Mouse (Mus musculus): ENCODE measurements around the gene Tagln2.

The Tagln2 gene

DNA sequence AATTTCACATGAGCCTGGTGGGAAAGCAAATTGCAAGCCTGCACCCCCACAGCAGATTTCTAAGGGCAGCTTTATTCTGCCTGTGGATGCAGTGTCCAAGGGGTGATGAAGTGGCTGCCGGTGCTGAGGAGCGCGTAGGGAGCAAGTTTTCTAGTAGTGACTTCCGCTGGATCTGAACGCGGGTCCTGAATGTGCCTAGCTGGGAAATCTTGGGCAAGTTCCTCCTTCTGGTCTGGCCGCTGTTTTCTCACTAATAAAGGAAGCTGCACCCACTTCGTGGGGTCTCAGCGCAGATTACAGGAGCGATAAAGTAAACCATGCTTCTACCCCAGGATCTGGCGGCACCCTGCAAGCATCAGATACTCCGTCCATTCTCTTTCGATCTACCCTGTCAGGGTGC is 18.7 kb upstream of the Tagln2 start:
- no peak for DNase-seq (ENCODE audit: low read depth, low spot score)

DNA sequence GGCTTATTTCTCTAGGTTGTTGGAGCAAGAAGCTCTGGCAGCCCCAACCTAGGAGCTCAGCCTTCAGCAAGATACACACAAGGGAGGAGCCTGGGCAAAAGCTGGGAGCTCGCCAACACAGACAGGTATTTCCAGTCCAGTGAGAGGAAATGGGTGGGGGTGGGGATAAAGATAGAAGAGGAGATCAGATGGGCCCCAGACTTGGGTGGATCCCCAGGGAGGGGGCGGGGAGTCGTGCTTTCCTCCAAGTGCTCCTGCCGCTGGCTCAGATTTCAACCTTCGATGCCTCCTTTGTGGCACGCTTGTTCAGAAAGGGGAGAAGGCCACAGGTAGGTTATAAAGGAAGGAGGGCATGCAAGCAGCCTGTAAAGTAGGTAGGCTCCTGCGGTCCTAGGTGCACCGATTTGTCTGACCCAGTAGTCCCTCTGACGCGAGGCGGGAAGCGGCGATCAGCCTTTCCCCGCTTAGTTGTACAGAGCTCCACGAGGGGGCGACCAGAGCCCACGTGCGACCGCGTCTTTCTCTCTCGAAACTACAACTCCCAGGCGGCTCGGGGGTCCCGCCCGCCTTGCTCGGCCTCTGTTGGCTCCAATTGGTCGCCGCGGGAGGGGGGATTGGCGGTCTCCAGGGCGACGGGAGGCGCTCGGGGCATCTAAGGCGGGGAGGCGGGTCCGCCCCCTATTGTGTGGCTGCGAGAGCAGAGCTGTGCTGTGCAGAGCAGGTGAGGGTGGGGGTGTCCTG is 18.1 kb upstream of the Tagln2 start, which contains the start of gene Igsf9:
Igsf9 (plus strand) TSS at position 249 of the 741 bp plus-strand sequence.
- peak; percentile 93 for DNase-seq (ENCODE audit: low read depth, low spot score)

DNA sequence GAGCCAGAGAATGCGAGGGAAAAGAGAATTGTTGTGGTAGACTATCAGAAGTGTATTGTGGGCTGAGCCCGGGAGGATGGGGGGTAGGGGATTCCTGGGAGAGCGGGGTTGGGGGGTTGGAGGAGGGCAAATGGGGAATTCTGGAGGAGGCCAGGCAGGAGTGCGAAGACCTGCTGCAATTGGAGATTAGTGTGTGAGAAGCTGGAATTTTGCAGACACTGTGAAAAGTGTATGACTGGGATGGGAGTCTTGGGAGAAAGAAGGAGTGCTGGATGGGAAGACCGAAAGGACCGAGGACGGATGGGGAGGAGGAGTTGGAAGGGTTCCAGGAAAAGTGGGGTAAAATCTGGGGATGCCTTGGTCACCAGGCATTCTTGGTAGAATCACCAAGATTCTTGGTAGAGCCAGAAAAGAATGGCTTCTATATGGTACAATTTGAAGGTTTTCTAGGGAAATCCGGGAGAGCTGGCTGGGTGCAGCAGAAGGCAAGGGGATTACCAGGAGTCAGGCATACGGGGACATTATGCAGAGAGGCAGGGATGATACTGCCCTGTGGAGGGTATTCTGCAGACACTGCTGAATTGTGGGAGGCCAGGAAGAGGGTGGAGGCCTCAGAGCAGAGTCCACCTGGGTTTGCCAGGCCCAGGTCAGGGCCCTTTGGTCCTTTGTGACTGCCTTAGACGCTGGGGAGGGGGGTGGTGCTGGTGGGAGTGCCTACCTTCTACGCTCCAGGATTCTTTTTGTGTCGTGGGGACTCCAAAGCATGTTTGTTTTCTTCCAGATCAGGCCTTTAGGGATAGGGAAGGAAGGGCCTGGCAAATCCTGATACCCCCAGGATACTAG is 17.1 kb upstream of the Tagln2 start:
- no peak for DNase-seq (ENCODE audit: low read depth, low spot score)

DNA sequence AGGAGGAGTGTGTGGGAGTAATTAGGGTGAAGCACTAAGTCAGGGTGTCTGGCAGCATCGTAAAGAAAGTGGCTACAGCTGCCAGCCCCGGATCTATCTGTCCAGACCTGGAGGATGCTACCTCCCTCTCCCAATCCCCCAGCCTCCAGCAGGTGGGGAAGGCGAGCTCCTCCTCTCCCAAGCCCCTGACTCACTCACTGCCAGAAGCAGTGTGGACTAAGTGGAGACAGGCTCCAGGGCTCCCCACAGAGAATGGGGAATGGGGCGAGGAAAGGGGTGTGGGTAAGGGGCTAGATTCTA is 16.5 kb upstream of the Tagln2 start:
- DNase-seq (ENCODE audit: low read depth, low spot score) = no peak

DNA sequence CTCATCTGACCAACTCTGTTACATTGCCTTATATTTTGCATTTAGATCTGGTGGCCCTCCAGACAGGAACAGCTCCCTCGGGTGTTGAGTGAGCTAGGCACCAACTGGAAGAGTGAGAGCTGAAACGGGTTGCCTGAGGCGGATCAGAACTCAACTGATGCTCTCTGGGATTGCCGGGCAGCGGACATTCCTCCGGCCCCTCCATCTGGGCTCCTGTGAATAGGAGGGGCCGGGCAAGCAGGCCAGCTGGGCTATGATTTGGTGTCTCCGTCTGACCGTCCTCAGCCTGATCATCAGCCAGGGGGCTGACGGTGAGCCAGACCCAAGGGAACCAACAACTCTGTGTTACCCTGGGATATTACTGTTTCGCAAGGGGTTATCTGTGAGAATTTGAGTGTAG is 15.6 kb upstream of the Tagln2 start:
- no peak for DNase-seq (ENCODE audit: low read depth, low spot score)

DNA sequence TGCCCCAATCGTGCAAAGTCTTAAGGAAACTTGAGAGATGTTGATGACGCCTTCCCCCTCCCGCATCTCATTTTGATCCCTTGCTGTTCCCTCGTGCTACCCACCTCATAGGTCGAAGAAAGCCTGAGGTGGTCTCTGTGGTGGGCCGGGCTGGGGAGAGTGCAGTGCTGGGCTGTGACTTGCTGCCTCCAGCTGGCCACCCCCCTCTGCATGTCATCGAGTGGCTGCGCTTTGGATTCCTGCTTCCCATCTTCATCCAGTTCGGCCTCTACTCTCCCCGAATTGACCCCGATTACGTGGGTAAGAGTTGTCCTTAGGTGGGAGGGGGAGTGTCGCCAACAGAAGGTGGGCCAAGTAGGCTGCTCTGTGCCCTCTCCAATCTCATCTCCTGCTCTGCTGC is 15.2 kb upstream of the Tagln2 start:
- DNase-seq (ENCODE audit: low read depth, low spot score) = no peak

DNA sequence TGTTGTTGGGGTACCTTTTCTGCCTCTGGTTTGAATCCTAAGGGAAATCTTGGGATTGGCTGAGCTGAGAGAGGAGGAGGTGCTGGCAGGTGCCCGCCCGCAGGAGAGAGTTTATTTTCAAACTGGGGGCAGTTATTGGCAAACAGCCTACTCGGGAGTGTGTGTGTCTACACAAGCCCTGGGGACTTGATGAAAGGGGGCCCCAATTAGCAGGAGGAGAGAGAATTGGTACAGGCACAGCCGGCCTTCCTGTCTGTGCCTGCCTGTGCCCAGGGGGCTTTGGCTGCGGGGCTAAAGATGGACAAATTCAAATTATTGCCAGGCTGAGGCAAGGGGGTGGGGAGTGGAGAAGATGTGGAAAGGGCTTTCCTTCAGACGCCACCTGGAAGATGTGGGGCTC is 14.0 kb upstream of the Tagln2 start:
- no peak for DNase-seq (ENCODE audit: low read depth, low spot score)

DNA sequence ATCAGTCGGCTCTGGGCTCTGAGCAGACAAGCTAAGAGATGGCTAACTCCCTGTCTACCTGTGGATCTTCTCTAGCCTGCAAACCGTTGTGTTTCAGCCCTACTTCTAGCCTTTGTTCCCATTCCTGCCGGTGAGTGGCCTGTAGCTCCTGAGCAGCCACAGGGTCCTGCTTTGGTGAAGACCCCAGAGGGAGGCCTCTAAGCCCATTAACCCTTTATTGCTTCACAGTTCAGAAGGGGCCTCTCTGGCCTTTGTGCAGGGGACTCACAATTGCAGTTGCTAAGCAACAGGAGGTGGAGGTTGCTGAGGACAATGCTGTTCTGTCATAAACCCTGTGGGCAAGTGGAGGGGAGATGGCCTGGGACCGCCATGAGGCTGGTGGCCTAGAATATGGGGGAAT is 13.6 kb upstream of the Tagln2 start:
- DNase-seq (ENCODE audit: low read depth, low spot score) = no peak

DNA sequence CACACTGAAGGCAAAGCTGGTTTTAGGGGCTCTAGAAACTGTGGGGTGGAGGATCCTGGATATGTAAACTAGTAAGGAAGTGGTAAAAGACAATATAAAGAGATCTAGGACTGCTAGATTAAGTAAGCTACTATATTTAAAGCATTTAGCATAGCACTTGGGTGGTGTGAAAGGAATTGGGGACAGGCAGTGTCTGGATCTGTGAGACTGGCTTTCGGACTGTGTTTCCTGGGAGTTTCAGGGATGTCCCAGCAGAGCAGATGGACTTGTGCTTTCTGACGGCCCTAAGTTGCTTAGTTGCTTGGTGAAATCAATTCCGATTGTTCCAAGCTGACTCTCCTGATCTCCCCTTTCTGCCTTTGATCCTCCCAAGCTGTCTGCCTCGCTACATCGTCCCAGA is 13.2 kb upstream of the Tagln2 start:
- DNase-seq (ENCODE audit: low read depth, low spot score) = no peak

DNA sequence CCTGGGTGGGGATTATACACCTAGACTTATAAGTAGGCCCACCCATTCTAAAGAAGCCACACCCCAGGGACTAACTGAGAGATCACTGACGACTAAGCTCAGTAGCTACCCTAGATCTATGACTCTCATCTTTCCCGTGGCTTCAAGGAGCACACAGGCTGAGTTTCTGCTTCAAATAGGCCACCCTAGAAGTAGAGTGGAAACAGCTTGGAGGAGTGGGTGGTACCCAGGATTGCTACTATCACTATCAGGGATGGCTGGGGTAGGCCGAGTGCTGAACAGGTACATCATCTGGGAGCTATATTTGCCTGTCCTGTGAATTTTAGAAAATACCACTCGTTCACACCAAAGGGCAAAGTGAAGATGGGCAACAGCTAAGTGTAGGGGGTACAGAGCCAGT is 12.0 kb upstream of the Tagln2 start:
- no peak for DNase-seq (ENCODE audit: low read depth, low spot score)

DNA sequence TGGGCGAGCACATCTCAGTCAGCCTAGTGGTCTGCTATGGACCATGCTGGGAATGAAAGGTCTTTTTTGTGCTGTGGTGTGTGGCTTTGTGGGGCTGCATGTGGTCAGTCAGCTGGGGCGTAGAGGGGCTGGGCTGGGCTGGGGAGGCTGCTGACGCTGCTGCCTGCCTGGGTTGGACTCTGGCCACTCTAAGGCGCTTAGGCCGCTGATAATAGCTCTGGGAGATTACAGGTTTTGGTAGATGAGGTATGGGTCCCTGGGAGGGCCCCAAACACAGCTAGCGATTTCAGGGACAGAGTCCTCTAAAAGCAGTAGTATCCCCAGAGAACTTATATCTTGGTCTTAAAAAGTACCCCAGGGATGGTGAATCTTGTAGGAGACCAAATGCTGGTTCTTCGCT is 11.0 kb upstream of the Tagln2 start:
- DNase-seq (ENCODE audit: low read depth, low spot score) = no peak

DNA sequence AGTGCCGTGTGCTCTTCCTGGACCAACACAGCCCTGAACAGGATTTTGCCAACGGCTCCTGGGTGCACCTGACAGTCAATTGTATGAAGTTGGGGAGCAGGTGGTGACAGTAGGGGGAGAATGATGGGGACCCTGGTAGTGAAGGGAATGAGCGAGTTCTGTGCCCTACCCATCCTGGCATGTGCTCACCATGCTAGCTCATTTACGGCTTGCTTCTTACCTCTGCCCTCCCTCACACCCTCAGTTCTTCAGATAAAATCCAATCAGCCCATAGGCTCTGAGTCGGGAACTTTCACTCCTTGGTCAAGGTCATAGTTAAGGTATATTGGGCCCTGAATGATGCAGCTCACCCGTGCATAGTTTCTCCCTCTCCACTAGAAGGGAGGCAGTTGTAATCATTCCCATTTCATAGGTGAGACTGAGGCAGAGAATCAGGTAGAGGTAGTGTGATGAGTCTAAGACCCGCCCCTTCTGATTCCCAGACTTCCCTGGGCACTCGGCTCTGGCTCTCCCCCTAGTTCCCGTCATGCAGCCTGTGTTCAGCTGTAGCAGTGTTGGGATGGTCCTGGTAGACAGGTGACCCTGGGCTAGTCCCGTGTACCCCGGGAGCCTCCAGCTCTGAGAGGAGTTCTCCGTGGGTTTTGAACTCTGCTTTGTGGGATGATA is 10.1 kb upstream of the Tagln2 start:
- no peak for DNase-seq (ENCODE audit: low read depth, low spot score)

DNA sequence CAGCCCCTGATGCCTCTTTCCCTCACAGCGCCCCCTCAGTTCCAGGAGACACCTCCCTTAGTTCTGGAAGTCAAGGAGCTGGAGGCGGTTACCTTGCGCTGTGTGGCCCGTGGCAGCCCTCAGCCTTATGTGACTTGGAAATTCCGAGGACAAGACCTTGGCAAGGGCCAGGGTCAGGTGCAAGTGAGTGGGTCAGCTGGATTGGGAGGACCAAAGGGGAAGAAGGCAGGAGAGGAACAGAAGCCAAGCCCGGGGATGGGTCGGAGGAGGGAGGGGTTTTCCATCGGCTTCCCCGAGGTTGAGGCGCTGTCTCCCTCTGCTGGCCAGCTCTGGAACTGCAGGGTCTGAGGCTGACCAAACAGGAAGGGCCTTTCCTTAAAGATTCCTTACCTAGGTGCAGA is 9.6 kb upstream of the Tagln2 start:
- DNase-seq (ENCODE audit: low read depth, low spot score) = peak; percentile 83

DNA sequence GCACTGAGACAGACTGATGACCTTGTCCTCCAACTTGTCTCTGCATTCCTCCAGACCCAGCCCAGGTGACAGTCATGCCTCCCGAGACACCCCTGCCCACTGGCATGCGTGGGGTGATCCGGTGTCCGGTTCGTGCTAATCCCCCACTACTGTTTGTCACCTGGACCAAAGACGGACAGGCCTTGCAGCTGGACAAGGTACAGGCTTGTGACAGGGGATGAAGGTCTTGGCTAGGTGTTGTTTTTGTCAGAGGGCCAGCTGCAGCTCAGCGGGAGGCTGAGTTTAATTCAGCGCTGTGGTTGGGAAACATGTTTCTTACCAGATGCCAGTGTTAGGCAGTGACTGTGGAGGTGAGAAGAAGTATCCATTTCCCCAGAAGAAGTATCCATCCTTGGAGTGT is 7.8 kb upstream of the Tagln2 start:
- no peak for DNase-seq (ENCODE audit: low read depth, low spot score)

DNA sequence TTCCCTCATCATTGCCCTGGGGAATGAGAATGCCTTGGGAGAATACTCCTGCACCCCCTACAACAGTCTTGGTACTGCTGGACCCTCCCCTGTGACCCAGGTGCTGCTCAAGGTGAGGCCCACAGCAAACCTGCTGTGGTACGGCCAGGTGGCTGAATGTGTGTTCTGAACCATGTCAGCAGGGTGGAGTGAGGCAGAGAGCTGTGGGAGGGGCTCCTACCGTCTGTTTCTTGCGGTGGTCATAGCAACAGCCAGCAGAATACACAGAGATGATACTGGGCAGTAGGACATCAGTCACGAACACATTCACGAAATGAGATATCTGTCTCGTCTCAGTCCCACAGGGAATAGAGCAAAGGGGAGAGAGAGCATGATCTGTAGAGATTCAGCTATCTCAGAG is 6.3 kb upstream of the Tagln2 start:
- no peak for DNase-seq (ENCODE audit: low read depth, low spot score)

DNA sequence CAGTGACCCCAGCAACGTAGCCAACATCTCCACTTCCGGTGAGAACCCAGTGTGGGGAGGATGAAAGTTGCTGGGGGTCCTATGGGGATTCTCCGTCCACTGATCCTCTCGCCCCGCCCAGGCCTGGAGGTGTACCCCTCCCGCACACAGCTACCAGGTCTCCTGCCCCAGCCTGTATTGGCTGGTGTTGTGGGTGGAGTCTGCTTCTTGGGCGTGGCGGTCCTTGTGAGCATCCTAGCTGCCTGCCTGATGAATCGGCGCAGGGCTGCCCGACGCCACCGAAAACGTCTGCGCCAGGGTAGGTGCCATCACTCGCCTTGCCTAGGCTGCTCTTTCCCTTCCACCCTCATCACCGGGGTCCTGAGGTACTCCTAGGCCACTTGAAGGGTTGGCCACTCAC is 3.8 kb upstream of the Tagln2 start:
- DNase-seq (ENCODE audit: low read depth, low spot score) = no peak

DNA sequence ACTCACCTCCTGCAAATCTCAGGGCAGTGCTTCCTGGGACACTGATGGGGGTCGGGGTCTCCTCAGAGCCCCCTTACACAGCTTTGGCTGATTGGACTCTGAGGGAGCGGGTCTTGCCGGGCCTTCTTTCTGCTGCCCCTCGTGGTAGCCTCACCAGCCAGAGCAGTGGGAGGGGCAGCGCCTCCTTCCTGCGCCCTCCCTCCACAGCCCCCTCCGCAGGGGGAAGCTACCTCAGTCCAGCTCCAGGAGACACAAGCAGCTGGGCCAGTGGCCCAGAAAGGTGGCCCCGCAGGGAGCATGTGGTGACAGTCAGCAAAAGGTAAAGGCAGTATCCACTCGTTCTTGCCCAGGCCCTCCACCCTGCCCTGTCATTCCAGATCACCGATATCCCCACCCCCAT is 2.4 kb upstream of the Tagln2 start:
- no peak for DNase-seq (ENCODE audit: low read depth, low spot score)

DNA sequence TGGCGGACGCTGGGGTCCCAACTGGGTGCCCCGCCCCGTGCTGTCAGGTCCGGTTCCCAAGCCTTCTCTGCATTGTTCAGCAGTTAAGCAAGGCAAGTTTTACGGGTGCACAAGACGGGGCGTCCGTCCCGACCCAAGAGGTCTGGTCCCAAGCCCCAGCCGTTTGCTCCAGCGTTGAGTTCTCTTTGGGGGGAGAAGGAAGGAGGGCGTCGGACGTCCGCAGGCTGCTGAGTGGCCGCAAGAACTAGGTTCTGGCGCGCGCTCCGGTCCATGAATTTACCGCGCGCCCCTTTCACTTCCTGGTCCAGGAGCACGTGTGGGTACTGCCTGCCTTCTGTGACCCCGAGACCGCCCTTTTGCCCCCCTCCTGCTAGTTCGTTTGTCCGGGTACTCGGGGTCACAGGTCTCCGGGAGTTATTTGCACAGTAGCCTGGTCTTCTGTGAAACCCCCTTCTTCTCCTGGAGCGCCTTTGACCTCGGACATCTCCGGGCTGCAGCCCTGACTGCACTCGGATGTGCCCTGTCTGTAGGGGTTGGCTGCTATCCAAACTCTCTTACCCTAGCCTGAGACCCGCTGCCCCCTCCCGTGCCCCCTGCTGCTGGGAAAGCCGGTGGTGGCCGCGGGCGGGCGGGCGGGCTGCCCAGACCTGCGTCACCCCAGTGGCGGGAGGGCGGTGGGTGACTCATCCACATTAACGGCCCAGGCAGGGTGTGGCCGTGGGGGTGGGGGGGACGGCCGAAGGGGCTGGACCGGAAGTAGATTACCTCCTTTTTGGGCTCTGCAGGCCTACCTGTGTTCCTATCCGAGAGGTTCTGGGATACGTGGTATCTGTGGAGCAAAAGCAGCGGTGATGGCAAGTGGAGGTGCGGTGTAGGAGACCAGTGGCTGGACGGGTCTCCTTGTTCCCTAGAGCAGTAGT is 864 bp downstream of the Tagln2 start:
- no peak for DNase-seq (ENCODE audit: low read depth, low spot score)

DNA sequence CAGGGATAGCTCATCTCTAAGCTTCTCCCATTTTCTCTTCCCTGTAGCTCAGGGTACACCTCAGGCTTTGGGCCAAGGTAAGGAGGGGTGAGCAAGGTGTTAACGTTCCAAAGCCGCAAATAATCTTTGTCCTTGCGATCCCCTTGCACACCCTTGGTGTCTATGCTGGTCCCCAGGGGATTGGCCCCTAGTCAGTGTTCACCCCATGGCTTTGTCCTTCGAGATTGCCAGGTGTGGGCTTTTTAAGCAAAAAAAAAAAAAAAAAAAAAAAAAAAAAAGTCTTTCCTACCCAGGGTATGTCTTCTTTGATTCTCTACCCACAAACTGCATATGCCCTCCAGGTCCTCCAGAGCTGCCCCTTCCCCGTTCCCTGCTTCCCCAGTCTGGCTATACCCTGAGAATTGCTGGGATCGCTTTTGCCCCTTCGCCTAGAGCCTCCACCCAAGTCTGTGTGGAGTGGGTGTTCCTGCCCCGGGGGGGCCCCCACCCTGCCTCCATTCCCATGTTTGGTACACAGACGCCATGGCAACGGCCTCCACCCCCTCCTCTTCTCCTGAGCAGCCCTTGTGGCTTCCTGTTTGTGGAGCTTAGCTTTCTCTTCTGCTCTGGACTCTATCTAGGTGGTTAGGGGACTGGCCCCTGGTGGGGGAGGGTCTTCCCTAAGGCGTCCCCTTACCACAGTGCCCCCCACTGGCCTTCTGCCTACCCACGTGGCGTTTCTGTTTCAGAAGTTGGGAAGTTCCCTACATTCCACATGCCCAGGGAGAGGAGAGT is 1.7 kb downstream of the Tagln2 start:
- no peak for DNase-seq (ENCODE audit: low read depth, low spot score)

DNA sequence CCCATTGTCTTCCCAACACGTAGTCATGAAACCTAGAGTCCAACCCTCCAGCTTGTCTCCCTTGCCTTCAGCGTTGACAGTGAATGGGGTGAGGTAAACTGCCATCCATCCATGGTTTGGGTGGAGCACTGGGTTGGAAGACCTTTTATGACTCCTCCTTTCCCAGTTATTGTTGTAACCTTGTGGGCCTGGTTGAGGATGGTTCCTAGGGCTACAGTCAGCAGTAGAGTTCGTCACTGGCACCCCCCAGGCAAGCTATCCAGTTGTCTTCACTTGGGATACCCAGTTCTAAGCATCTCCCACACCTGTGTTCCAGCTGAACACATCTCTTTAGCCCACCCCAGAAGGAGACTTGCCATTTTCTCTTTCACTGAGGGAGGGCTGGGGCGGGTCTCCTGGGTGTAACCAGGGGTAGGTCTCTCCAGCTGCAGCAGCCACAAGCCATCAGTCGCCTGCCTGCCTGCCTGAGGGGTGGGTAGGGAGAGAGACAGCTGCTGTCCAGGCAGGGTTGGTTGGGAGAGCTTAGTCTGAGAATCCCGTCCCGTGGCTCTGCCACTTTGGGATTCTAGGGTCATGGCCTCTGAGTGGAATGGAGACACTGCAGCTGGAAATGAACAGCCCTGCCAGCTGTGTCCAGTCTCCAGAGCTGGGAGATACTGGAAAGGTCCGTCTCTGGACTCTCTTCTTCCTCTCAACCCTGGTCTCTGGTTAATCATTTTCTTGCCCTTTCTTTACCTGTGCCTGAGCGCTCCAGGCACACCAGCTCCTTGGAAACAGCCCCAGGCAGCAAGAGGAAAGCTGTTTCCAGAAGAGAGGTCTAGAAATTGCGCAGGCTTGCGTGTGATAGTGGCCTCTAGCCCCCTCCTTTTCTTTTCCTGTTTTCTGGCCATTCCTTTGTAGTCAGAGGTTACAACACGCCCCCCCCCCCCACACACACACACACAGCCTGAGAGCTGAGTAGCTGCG is 2.6 kb downstream of the Tagln2 start:
- DNase-seq (ENCODE audit: low read depth, low spot score) = no peak
